Mouse (Mus musculus) stomach, postnatal 0 days (tissue): ENCODE results near the gene Dlx4.

Experiments used
- CTCF ChIP-seq: IDR thresholded peaks from 2 replicates; pipeline ENCODE4 v1.5.1; 2016; ENCODE audit warnings: antibody characterized with exemption, low read depth, mild to moderate bottlenecking, moderate library complexity
- EP300 ChIP-seq: optimal IDR thresholded peaks from 2 replicates; pipeline ENCODE3; 2016; ENCODE audit warnings: antibody characterized with exemption

GRCm38 (mm10) chr11:95102161-95102904 is 43.7 kb downstream of the Dlx4 start:
- TF ChIP-seq EP300: no peak
- TF ChIP-seq CTCF: no peak
